In the genomic region with DNA sequence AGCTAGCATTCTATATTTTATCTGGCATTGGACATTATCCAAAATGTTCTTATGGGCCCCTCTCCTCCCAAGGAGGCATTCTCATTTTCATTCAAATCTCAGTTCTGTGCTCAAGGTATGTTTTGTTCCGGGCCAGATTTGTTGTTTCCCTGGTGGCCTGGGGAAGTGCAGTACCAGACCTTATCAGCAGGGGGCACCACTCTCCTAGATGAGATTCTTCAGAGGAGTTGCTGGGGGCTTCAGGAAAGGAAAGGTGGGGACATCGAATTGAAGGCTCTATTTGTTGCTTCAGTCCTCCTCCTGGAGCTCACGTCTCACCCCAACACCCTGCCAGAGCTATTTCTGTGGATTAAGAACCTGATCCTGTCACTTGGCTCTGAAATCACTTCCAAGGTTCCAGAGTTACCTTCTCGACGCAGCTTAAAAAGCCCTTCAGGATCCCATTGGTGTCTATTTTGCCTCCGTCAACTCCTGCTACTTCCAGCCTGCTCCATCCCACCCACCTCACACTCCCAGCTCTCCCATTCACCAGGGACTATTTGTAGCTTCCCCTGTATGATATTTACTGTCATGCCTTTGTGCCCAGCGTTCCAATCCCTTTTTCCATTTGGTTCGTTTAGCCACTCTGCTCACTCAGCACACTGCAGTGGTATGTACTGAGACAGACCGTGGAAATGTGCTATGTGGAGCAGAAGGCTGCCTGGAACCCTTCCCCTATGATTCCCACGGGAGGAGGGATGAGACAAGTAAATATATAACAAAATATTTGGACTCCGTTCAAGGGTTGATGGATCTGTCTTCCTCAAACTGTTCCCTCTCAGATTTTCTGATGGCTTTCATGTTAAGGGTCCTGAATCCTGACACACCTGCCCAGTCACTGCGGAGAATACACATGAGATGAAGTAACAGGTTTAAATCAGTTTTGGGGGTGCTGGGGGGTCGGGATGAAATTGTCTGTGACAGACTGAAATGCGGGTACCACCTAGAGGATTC, we compare ENCODE assay signal across 9 mouse cellular contexts. TPM values are rescaled to one million over a fixed set of nuclear protein-coding genes. Genes with fewer than 3 reads are reported as not detected.
A peak's percentile ranks its signal among the peaks of the same experiment; 100 is the strongest.
DNase-seq lines count a peak whose midpoint lies in the region; ATAC-seq and TF ChIP-seq lines count a peak whose summit lies in the region.
"Had no signal": no experiment of that assay in that cellular context is flagged by ENCODE, and none has a peak within 500 bp of the region (broad histone marks: within the 10 kb centered on the region; RNA-seq: fewer than 3 reads in every experiment).

No protein-coding gene starts in this region.

- peak; percentile 78 for DNase-seq in kidney, adult 18-20 months
- DNase-seq in adrenal gland, postnatal 14 days, result peak; percentile 84
- peak; percentile 86 for DNase-seq in heart, embryonic 10.5 days (ENCODE audit: low spot score)
- DNase-seq in left cerebral cortex, adult 2 months (ENCODE audit: extremely low spot score in 1 of 2, low spot score in 2 of 2), result peak; percentile 67 to 77
- DNase-seq in midbrain, postnatal 0 days (ENCODE audit: low spot score), result peak; percentile 78
- peak; percentile 81 for DNase-seq in splenic B cell, adult 2 months (ENCODE audit: low read depth, low spot score)

- no peak overlapping the region for H3K9ac ChIP-seq in kidney, embryonic 15.5 days
- 0 out of 2 replicates have a peak overlapping the region, but pooled peaks have one; percentile 16 for H3K9ac ChIP-seq in embryonic facial prominence, embryonic 13.5 days
- H3K9ac ChIP-seq in midbrain, postnatal 0 days (replicated peaks; ENCODE audit: low read length, poor library complexity, severe bottlenecking), result no peak overlapping the region
- H3K9ac ChIP-seq: midbrain, embryonic 12.5 days had no signal

- no peak overlapping the region; the same call in 1 of the 2 replicates for H3K4me2 ChIP-seq in kidney, embryonic 15.5 days
- peak overlapping the region; percentile 30; the same call in 1 of the 2 replicates for H3K4me2 ChIP-seq in embryonic facial prominence, embryonic 13.5 days
- H3K4me2 ChIP-seq in midbrain, postnatal 0 days (ENCODE audit: low read depth, low read length, poor library complexity, severe bottlenecking), result no peak overlapping the region
- H3K4me2 ChIP-seq: midbrain, embryonic 12.5 days had no signal

- ATAC-seq in kidney, embryonic 15.5 days (replicated peaks; ENCODE audit: low FRiP score), result no peak
- no peak for ATAC-seq in embryonic facial prominence, embryonic 13.5 days (ENCODE audit: insufficient number of reproducible peaks, insufficient read depth, low FRiP score, low TSS enrichment, low read depth)
- no peak for ATAC-seq in midbrain, postnatal 0 days (ENCODE audit: low FRiP score)

- no peaks in the 10 kb centered on the region for H3K36me3 ChIP-seq in kidney, embryonic 15.5 days
- no peaks in the 10 kb centered on the region for H3K36me3 ChIP-seq in embryonic facial prominence, embryonic 13.5 days
- H3K36me3 ChIP-seq in heart, embryonic 10.5 days, result 0 out of 2 replicates have a peak, but pooled peaks cover 3% of the 10 kb centered on the region
- H3K36me3 ChIP-seq in midbrain, postnatal 0 days (ENCODE audit: insufficient read depth, low read length), result no peaks in the 10 kb centered on the region
- no peaks in the 10 kb centered on the region for H3K36me3 ChIP-seq in splenic B cell, adult 2 months (ENCODE audit: control insufficient read depth, insufficient read depth, low read length, poor library complexity, severe bottlenecking)
- H3K36me3 ChIP-seq: midbrain, embryonic 12.5 days had no signal

- no peak overlapping the region for H3K4me3 ChIP-seq in kidney, embryonic 15.5 days (replicated peaks)
- no peak overlapping the region for H3K4me3 ChIP-seq in embryonic facial prominence, embryonic 13.5 days
- no peak overlapping the region for H3K4me3 ChIP-seq in heart, embryonic 10.5 days
- H3K4me3 ChIP-seq in left cerebral cortex, adult 2 months, result no peak overlapping the region
- no peak overlapping the region for H3K4me3 ChIP-seq in midbrain, postnatal 0 days (ENCODE audit: low read depth, low read length)
- H3K4me3 ChIP-seq: midbrain, embryonic 12.5 days had no signal

- peaks cover 7% of the 10 kb centered on the region; the same call in 1 of the 2 replicates for H3K27me3 ChIP-seq in kidney, embryonic 15.5 days
- peaks cover 11% of the 10 kb centered on the region; the same call in 1 of the 2 replicates for H3K27me3 ChIP-seq in embryonic facial prominence, embryonic 13.5 days
- peaks cover 7% of the 10 kb centered on the region for H3K27me3 ChIP-seq in heart, embryonic 10.5 days (ENCODE audit: insufficient read depth, poor library complexity, severe bottlenecking)
- H3K27me3 ChIP-seq in midbrain, postnatal 0 days (ENCODE audit: insufficient read depth, low read length), result no peaks in the 10 kb centered on the region
- peaks cover 2% of the 10 kb centered on the region; the same call in 1 of the 2 replicates for H3K27me3 ChIP-seq in splenic B cell, adult 2 months (ENCODE audit: control insufficient read depth, insufficient read depth, low read length, poor library complexity, severe bottlenecking)

- WGBS in kidney, embryonic 15.5 days, result 59% methylated on average over 14 of the region's 14 CpGs
- 55% methylated on average over 14 of the region's 14 CpGs for WGBS in embryonic facial prominence, embryonic 13.5 days
- WGBS in heart, embryonic 10.5 days, result 60% methylated on average over 14 of the region's 14 CpGs
- WGBS in midbrain, postnatal 0 days, result 56% methylated on average over 14 of the region's 14 CpGs

- no peaks in the 10 kb centered on the region for H3K9me3 ChIP-seq in kidney, embryonic 15.5 days (replicated peaks)
- no peaks in the 10 kb centered on the region for H3K9me3 ChIP-seq in embryonic facial prominence, embryonic 13.5 days
- no peaks in the 10 kb centered on the region for H3K9me3 ChIP-seq in heart, embryonic 10.5 days
- H3K9me3 ChIP-seq in midbrain, postnatal 0 days (ENCODE audit: low read length), result no peaks in the 10 kb centered on the region
- H3K9me3 ChIP-seq: midbrain, embryonic 12.5 days had no signal

- intact Hi-C loops in left cerebral cortex, adult 2 months (cut with DNase I), result loop anchor here (1.0 to 2.0 kb wide), 3 partner anchors 35 to 122 kb away; no protein-coding TSS in a partner anchor

- H3K27ac ChIP-seq in kidney, embryonic 15.5 days, result no peak overlapping the region
- no peak overlapping the region for H3K27ac ChIP-seq in embryonic facial prominence, embryonic 13.5 days
- H3K27ac ChIP-seq in heart, embryonic 10.5 days, result no peak overlapping the region
- peak overlapping the region; percentile 51 for H3K27ac ChIP-seq in left cerebral cortex, adult 2 months
- H3K27ac ChIP-seq in midbrain, postnatal 0 days (ENCODE audit: low read depth, low read length), result no peak overlapping the region
- H3K27ac ChIP-seq: midbrain, embryonic 12.5 days had no signal

- peak; percentile 100 for TF ChIP-seq CTCF in left cerebral cortex, adult 2 months (IDR thresholded peaks at IDR 0.05)
- peak; percentile 95 for TF ChIP-seq CTCF in midbrain, postnatal 0 days (IDR thresholded peaks at IDR 0.05)

- peaks cover 15% of the 10 kb centered on the region for H3K4me1 ChIP-seq in kidney, embryonic 15.5 days
- H3K4me1 ChIP-seq in embryonic facial prominence, embryonic 13.5 days, result peaks cover 24% of the 10 kb centered on the region
- H3K4me1 ChIP-seq in heart, embryonic 10.5 days, result peaks cover 18% of the 10 kb centered on the region
- H3K4me1 ChIP-seq in midbrain, postnatal 0 days (ENCODE audit: insufficient read depth, low read length), result 0 out of 2 replicates have a peak, but pooled peaks cover 3% of the 10 kb centered on the region

RNA-seq across cellular contexts. Expression of a gene that starts 13.6 kb away (rescaled TPM):
- polyA plus RNA-seq in kidney, embryonic 15.5 days (2015; fragmentation: Nextera tagmentation; extraction: Ambion mirVana), result 92.8 and 98.2 TPM in 2 replicates
- 51.0 and 62.2 TPM in 2 replicates for total RNA-seq in adrenal gland, postnatal 14 days (2021)
- 120 and 133 TPM in 2 replicates for polyA plus RNA-seq in embryonic facial prominence, embryonic 13.5 days (2015; fragmentation: Nextera tagmentation; extraction: Ambion mirVana)
- polyA plus RNA-seq in heart, embryonic 10.5 days (2016; fragmentation: Nextera tagmentation; extraction: Ambion mirVana), result 103 and 119 TPM in 2 replicates
- total RNA-seq in left cerebral cortex, adult 2 months (2021), result 10 to 100 TPM; 55.8 to 61.9 TPM
- total RNA-seq in midbrain, postnatal 0 days (2014; rRNA removed), result 92.4 and 99.1 TPM in 2 replicates
- polyA plus RNA-seq in midbrain, postnatal 0 days (2015; fragmentation: Nextera tagmentation; extraction: Ambion mirVana), result 154 and 168 TPM in 2 replicates

RNA-seq across cellular contexts. Expression of a gene that starts 15.7 kb away (rescaled TPM):
- 139 TPM in 2 replicates for polyA plus RNA-seq in kidney, embryonic 15.5 days (2015; fragmentation: Nextera tagmentation; extraction: Ambion mirVana)
- 110 and 123 TPM in 2 replicates for total RNA-seq in adrenal gland, postnatal 14 days (2021)
- polyA plus RNA-seq in embryonic facial prominence, embryonic 13.5 days (2015; fragmentation: Nextera tagmentation; extraction: Ambion mirVana), result 147 and 185 TPM in 2 replicates
- 103 TPM in 2 replicates for polyA plus RNA-seq in heart, embryonic 10.5 days (2016; fragmentation: Nextera tagmentation; extraction: Ambion mirVana)
- total RNA-seq in left cerebral cortex, adult 2 months (2021), result 100 to 1,000 TPM; 178 to 187 TPM
- 54.3 and 66.5 TPM in 2 replicates for total RNA-seq in midbrain, postnatal 0 days (2014; rRNA removed)
- polyA plus RNA-seq in midbrain, postnatal 0 days (2015; fragmentation: Nextera tagmentation; extraction: Ambion mirVana), result 192 and 231 TPM in 2 replicates
